Mouse (Mus musculus) cerebellum, adult 18-20 months (tissue): ENCODE data around the gene Cttn.

Experiments used
- DNase-seq, 2 experiments: peaks; one replicate each; pipeline ENCODE4 v3.0.0; 2021

Cttn gene

DNA sequence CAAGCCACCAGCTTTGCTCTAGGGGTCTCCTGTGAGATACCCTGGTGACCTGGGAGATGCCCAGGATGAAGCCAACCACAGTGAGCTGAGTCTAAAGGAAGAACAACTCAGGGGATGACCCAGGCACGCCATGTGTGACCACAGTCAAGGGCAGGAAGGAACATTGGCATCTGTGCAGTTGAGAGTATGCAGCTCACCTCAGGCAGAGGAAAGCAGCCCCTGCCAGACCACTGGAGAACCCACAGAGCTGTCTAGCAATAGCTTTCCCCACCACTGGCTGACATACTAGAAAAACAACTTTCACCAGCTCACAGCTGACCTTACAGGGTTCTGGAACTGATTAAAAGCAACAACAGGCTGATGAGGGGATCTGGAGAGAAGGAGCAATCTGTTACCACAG lies 22.6 kb downstream of the Cttn start:
- DNase-seq: no peak

- DNase-seq: no peak
These were observed 23.7 kb downstream of the Cttn start for GRCm38 (mm10) chr7:144447146-144447545.

GRCm38 (mm10) chr7:144444788-144445187 lies 26.0 kb downstream of the Cttn start:
- no peak for DNase-seq

DNA sequence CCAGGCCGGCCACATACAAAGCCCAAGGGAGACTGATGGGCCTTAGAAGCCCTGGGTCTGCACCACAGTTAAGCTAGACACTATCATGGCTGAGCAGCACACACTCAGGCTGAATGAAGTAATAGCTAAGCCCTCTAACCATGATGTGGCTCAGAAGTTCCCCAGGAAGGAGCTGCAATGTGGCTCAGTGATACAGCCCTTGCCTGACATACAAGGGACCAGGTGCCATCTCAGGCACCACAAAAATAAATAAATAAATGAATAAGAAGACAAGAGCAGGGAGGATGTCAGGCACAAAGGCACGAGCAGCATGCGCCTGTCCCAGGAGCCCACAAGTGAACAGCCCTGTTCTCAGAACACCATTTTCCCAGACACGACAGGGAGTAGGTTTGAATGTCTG lies 28.8 kb downstream of the Cttn start:
- DNase-seq: no peak

DNA sequence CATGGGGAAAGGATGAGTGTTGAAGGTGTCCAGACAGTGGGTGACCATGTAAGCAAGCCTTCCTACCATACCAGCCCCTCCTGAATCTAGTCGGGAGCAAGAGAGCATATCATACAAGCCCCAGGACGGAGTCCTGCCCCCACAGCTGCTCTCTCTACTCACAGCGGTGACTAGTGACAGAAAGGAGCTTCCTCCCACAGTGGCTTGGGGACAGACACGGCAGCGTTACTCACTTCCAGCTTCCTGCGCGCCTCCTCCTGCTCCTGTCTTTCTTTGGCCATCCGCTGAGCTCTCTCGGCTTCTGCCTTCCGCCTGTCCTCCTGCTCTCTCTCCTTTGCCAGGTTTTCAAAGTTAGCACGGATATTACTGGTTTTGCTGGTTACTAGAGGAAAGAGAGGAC lies 29.3 kb downstream of the Cttn start:
- DNase-seq: no peak

DNA sequence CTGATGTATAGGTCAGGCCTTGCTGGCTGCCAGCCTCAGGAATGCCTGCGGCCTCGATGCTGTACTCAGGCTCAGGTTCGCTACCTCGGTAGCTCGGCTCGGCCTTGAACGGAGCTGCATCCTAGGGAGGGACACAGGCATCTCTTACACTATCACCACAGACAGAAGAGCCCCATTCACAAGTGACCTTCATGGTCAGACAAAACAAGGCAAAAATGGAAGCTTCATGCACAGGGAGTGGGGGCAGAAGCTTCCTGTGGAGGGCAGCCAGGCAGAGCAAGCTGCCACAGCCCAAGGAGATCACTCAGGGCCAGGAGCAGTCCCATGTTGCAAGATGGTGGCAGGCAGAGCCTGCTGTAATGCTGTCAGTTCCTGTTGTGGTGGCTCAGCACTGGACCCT lies 32.0 kb downstream of the Cttn start:
- DNase-seq: no peak

GRCm38 (mm10) chr7:144432920-144433319 lies 37.9 kb downstream of the Cttn start:
- DNase-seq: no peak

DNA sequence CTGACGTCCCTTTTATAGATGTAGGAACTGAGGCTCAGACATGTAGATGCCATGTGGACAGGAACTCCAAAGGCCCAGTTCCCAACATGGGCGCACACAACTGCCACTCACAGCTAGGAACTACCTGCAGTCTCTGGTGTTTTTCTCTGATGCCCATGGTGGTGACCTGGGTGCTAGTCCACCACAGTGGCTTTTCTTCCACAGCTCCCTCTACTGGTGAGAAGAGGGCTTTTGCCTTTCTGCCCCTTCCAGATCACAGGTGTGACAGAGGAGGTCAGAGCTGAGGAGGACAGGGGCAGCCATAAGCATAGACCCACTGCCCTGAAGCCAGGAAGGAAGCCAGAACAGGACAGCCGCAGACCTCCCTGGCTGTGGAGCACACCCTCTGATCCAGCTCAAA lies 43.3 kb downstream of the Cttn start:
- no peak for DNase-seq

DNA sequence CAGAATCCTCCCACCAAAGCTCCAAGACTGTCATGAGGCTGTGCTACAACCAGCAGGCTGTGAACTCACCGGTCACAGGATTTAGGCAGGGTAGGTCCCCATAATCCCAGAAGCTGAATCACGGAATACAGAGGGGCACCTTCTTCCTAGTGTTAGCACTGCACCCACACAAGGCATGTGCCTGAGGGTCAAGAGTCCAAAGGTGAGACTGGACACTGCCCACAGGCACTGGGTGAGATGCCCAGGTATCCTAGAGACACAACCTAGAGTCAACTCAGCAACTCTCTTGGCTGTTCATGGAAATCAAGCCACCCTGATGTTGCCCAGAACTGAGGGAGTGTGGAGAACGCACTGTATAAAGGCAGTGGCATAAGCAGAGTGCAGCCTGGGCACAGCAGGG lies 44.2 kb downstream of the Cttn start:
- no peak for DNase-seq

- DNase-seq: peak; percentile 36 to 71
These were observed 44.9 kb downstream of the Cttn start for GRCm38 (mm10) chr7:144425953-144426352.

GRCm38 (mm10) chr7:144421478-144421877 lies 49.3 kb downstream of the Cttn start:
- no peak for DNase-seq

- DNase-seq: no peak
These were observed 50.3 kb downstream of the Cttn start for GRCm38 (mm10) chr7:144420552-144420951.

DNA sequence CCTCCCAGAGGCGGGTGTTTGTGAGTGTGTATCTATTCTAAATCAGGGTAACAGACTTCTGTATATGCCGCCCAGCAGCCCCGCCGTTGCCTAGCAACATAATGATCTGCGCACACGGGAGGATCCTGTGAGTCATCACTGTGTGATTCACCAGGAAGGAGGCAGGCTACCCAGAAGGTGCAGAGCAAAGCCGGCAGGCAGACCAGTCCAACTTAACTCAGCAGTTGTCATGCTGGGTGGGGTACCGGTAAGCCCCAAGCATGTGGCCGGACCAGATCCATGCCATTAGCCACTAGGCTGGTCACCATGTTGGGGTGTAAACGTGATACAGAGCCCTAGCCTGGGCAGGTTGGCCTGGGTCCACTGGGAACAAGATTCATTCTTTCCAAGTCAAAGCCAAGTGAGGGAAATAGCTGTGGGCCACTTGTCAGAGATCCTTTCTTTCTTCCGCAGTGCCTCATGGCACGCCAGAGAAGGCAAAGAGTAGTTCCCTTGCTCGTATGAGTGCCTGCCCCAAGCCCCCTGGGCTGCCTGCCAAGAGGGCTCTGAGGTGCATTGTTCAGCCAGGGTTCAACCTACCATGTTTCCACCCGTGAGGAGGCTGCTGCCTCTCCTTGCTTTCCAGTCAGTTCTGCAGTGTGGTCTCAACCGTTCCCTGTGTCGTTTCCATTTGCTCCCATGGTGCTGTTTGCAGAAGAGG lies 53.0 kb downstream of the Cttn start:
- DNase-seq: peak; percentile 69 to 78

DNA sequence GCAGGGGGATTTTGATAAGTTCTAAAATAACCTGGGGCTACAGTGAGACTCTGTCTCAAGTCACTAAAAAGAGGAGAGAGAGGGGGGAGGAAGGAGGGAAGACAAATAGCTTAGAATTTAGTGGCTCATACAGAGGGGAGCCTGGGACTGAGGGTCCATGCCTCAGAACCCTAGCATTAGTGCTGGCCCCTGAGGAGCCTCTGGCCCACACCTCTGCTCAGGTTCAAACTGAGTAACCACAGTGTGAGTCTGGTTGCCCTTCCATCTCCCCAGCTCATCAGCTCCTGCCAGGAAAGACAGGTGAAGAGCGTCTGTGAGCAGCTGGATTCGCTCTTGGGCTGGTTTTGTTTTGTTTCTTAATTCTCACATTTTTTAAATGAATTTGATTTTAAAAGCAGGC lies 53.6 kb downstream of the Cttn start:
- no peak for DNase-seq

- no peak for DNase-seq
These were observed 55.0 kb downstream of the Cttn start for GRCm38 (mm10) chr7:144415795-144416194.

DNA sequence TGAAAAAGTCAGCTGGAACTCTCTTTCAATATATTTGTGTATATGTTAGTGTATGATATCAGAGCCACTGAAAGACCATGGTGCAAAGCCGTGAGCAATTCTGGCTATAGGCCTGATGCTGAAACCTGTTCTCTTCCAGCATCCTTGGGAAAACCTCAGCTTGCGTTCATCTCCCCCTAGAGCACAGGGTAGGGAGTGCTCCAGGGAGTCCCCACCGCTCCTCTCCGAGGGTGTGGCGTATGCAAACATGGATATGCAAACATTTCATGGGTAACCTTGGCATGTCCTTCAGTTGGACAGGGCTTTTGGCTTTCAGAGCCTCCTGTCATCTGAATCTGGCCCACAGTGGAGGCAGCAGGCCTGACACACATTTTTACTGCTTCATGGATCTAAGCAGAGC lies 56.2 kb downstream of the Cttn start:
- DNase-seq: no peak

GRCm38 (mm10) chr7:144411967-144412906 lies 58.6 kb downstream of the Cttn start:
- DNase-seq: no peak

- no peak for DNase-seq
These were observed 61.1 kb downstream of the Cttn start for GRCm38 (mm10) chr7:144409682-144410081.

GRCm38 (mm10) chr7:144408464-144409000 lies 62.3 kb downstream of the Cttn start:
- DNase-seq: no peak

- DNase-seq: no peak
These were observed 63.1 kb downstream of the Cttn start for GRCm38 (mm10) chr7:144407675-144408074.

DNA sequence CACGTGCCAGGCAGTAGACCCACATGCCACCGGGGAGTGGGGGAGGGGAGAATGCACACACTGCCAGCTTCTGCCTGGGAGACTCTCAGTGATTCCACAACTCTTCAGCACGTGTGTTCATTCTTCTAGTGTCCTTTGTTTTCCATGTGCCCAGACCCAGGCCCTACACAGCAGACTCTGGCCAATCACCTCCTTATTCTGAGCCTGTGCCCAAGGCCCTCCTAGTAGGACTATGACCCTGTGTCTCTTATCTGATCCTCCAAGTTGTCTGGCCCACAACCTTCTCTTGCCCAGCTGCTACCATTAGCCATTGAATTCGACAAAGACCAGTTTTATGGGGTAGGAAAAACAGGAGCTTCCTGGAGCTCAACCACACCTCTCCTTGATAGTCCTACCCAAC lies 68.3 kb downstream of the Cttn start:
- DNase-seq: no peak

DNA sequence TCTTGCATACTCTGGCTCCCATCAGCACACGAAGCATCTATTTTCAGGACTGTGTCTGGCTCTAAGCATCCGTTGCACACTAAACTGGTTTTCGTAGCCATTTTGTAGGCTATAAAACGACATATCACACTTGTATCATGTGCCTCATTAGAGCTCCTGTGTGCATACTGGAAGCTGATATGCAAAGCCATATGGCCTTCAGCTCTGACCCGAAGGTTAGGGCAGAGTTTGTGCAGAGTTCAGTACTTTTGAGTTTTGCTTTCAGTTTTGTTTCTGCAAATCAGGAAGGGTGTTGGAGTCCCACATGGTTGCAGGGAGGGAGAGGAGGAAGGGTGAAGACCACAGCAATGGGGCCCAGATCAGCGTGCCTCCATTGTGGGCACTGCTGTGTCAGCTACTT lies 79.1 kb downstream of the Cttn start:
- DNase-seq: no peak

- DNase-seq: no peak
These were observed 80.1 kb downstream of the Cttn start for GRCm38 (mm10) chr7:144390676-144391075.

- no peak for DNase-seq
These were observed 81.1 kb downstream of the Cttn start for GRCm38 (mm10) chr7:144389704-144390103.
